Mouse (Mus musculus): ENCODE results near the gene Gpatch1. TPM values are rescaled to one million over a fixed set of nuclear protein-coding genes. Genes with fewer than 3 reads are reported as not detected.
"Not testable (repeated sequence)": the region's sequence is repeated elsewhere in the genome, so short reads cannot be mapped to it uniquely, and the experiment has no call there.

Gene Gpatch1
- polyA plus RNA-seq, 1 experiment from 2014 or later = 5.7 TPM

- peak overlapping the region; percentile 13; the same call in 1 of the 2 replicates for H3K4me2 ChIP-seq
- H3K36me3 ChIP-seq (replicated peaks) = no peaks in the 10 kb centered on the region
- no peaks in the 10 kb centered on the region for H3K9me3 ChIP-seq (replicated peaks)
- 9% methylated on average over 11 of the region's 13 CpGs for WGBS (ENCODE audit: insufficient replicate concordance)
- H3K4me1 ChIP-seq (replicated peaks) = peaks cover 10% of the 10 kb centered on the region
- no peak for ATAC-seq (ENCODE audit: insufficient read depth)
- H3K9ac ChIP-seq = no peak overlapping the region
- H3K27ac ChIP-seq (replicated peaks) = no peak overlapping the region
- peaks cover 7% of the 10 kb centered on the region for H3K27me3 ChIP-seq
- no peak overlapping the region for H3K4me3 ChIP-seq (replicated peaks)
These were observed 4.6 kb upstream of the Gpatch1 start for GRCm38 (mm10) chr7:35322732-35323420.

- Histone ChIP-seq H3K9ac (no peak overlapping the region), H3K4me1 (replicated peaks) (peaks cover 17% of the 10 kb centered on the region), H3K27me3 (peaks cover 7% of the 10 kb centered on the region), H3K27ac (replicated peaks) (no peak overlapping the region), H3K4me3 (replicated peaks) (no peak overlapping the region), H3K36me3 (replicated peaks) (no peaks in the 10 kb centered on the region), H3K4me2 (no peak overlapping the region), H3K9me3 (replicated peaks) (no peaks in the 10 kb centered on the region)
- no peak for ATAC-seq (ENCODE audit: insufficient read depth)
- WGBS (ENCODE audit: insufficient replicate concordance) = 52% methylated on average over 3 of the region's 3 CpGs
These were observed 3.9 kb upstream of the Gpatch1 start for GRCm38 (mm10) chr7:35322161-35322560.

GRCm38 (mm10) chr7:35319755-35320154, 1.5 kb upstream of the Gpatch1 start:
- Histone ChIP-seq H3K4me1 (replicated peaks) (peaks cover 23% of the 10 kb centered on the region), H3K4me2 (no peak overlapping the region), H3K4me3 (replicated peaks) (no peak overlapping the region), H3K9ac (no peak overlapping the region), H3K9me3 (replicated peaks) (no peaks in the 10 kb centered on the region), H3K27me3 (peaks cover 7% of the 10 kb centered on the region), H3K36me3 (replicated peaks) (no peaks in the 10 kb centered on the region), H3K27ac (replicated peaks) (no peak overlapping the region)
- no peak for ATAC-seq (ENCODE audit: insufficient read depth)
- WGBS (ENCODE audit: insufficient replicate concordance) = 58% methylated on average over 4 of the region's 4 CpGs

GRCm38 (mm10) chr7:35319221-35319620, 981 bp upstream of the Gpatch1 start:
- H3K9ac ChIP-seq; H3K27ac ChIP-seq (replicated peaks); H3K9me3 ChIP-seq (replicated peaks); ATAC-seq (ENCODE audit: insufficient read depth); H3K4me3 ChIP-seq (replicated peaks); H3K36me3 ChIP-seq (replicated peaks); H3K27me3 ChIP-seq; H3K4me2 ChIP-seq: not testable (repeated sequence)
- H3K4me1 ChIP-seq (replicated peaks) = peaks cover 23% of the 10 kb centered on the region
- WGBS (ENCODE audit: insufficient replicate concordance) = 29% methylated on average over 3 of the region's 3 CpGs

GRCm38 (mm10) chr7:35314156-35314555, 4.1 kb downstream of the Gpatch1 start:
- ATAC-seq (ENCODE audit: insufficient read depth) = no peak
- H3K27me3 ChIP-seq = no peaks in the 10 kb centered on the region
- no peaks in the 10 kb centered on the region for H3K9me3 ChIP-seq (replicated peaks)
- H3K4me3 ChIP-seq (replicated peaks) = no peak overlapping the region
- peaks cover 8% of the 10 kb centered on the region for H3K36me3 ChIP-seq (replicated peaks)
- H3K27ac ChIP-seq (replicated peaks) = no peak overlapping the region
- H3K4me2 ChIP-seq = no peak overlapping the region
- peaks cover 23% of the 10 kb centered on the region for H3K4me1 ChIP-seq (replicated peaks)
- no peak overlapping the region; the same call in 1 of the 2 replicates for H3K9ac ChIP-seq

- no peak overlapping the region for H3K4me3 ChIP-seq (replicated peaks)
- no peaks in the 10 kb centered on the region for H3K27me3 ChIP-seq
- 75% methylated on average over 3 of the region's 3 CpGs for WGBS (ENCODE audit: insufficient replicate concordance)
- H3K4me1 ChIP-seq (replicated peaks) = no peaks in the 10 kb centered on the region
- no peak overlapping the region for H3K4me2 ChIP-seq
- peaks cover 30% of the 10 kb centered on the region for H3K36me3 ChIP-seq (replicated peaks)
- no peak overlapping the region for H3K9ac ChIP-seq
- no peak for ATAC-seq (ENCODE audit: insufficient read depth)
- no peak overlapping the region for H3K27ac ChIP-seq (replicated peaks)
- no peaks in the 10 kb centered on the region for H3K9me3 ChIP-seq (replicated peaks)
These were observed 7.0 kb downstream of the Gpatch1 start for GRCm38 (mm10) chr7:35311214-35311613.

GRCm38 (mm10) chr7:35300792-35301191, 17.4 kb downstream of the Gpatch1 start:
- peaks cover 51% of the 10 kb centered on the region for H3K36me3 ChIP-seq (replicated peaks)
- no peak for ATAC-seq (ENCODE audit: insufficient read depth)

GRCm38 (mm10) chr7:35299656-35300055, 18.6 kb downstream of the Gpatch1 start:
- ATAC-seq (ENCODE audit: insufficient read depth) = no peak
- Histone ChIP-seq H3K36me3 (replicated peaks) (peaks cover 50% of the 10 kb centered on the region), H3K27ac (replicated peaks) (no peak overlapping the region), H3K4me1 (replicated peaks) (no peaks in the 10 kb centered on the region), H3K27me3 (no peaks in the 10 kb centered on the region), H3K4me2 (no peak overlapping the region), H3K4me3 (replicated peaks) (no peak overlapping the region), H3K9ac (no peak overlapping the region), H3K9me3 (replicated peaks) (no peaks in the 10 kb centered on the region)
- 68% methylated on average over 8 of the region's 8 CpGs for WGBS (ENCODE audit: insufficient replicate concordance)

More at GRCm38 (mm10) chr7:35300792-35301191, 17.4 kb downstream of the Gpatch1 start:
- Histone ChIP-seq H3K4me2 (no peak overlapping the region), H3K9me3 (replicated peaks) (no peaks in the 10 kb centered on the region), H3K4me3 (replicated peaks) (no peak overlapping the region), H3K27me3 (no peaks in the 10 kb centered on the region), H3K9ac (no peak overlapping the region), H3K27ac (replicated peaks) (no peak overlapping the region), H3K4me1 (replicated peaks) (no peaks in the 10 kb centered on the region)

GRCm38 (mm10) chr7:35297886-35298285, 20.4 kb downstream of the Gpatch1 start:
- H3K27me3 ChIP-seq = no peaks in the 10 kb centered on the region
- no peaks in the 10 kb centered on the region for H3K9me3 ChIP-seq (replicated peaks)
- H3K9ac ChIP-seq = no peak overlapping the region
- ATAC-seq (ENCODE audit: insufficient read depth) = no peak
- no peaks in the 10 kb centered on the region for H3K4me1 ChIP-seq (replicated peaks)
- no peak overlapping the region for H3K4me3 ChIP-seq (replicated peaks)
- H3K4me2 ChIP-seq = no peak overlapping the region
- H3K36me3 ChIP-seq (replicated peaks) = peaks cover 57% of the 10 kb centered on the region
- WGBS (ENCODE audit: insufficient replicate concordance) = 71% methylated on average over 5 of the region's 5 CpGs
- no peak overlapping the region for H3K27ac ChIP-seq (replicated peaks)

GRCm38 (mm10) chr7:35295631-35296030, 22.6 kb downstream of the Gpatch1 start:
- H3K4me3 ChIP-seq (replicated peaks) = no peak overlapping the region
- no peak overlapping the region for H3K4me2 ChIP-seq
- ATAC-seq (ENCODE audit: insufficient read depth) = no peak
- H3K27me3 ChIP-seq = no peaks in the 10 kb centered on the region
- H3K4me1 ChIP-seq (replicated peaks) = no peaks in the 10 kb centered on the region
- H3K27ac ChIP-seq (replicated peaks) = no peak overlapping the region
- peaks cover 50% of the 10 kb centered on the region for H3K36me3 ChIP-seq (replicated peaks)
- no peaks in the 10 kb centered on the region for H3K9me3 ChIP-seq (replicated peaks)
- 74% methylated on average over 2 of the region's 2 CpGs for WGBS (ENCODE audit: insufficient replicate concordance)
- H3K9ac ChIP-seq = no peak overlapping the region

- Histone ChIP-seq H3K27ac (replicated peaks) (no peak overlapping the region), H3K4me1 (replicated peaks) (no peaks in the 10 kb centered on the region), H3K4me3 (replicated peaks) (no peak overlapping the region), H3K36me3 (replicated peaks) (peaks cover 65% of the 10 kb centered on the region), H3K4me2 (no peak overlapping the region), H3K9me3 (replicated peaks) (no peaks in the 10 kb centered on the region), H3K27me3 (no peaks in the 10 kb centered on the region), H3K9ac (no peak overlapping the region)
- 80% methylated on average over 13 of the region's 13 CpGs for WGBS (ENCODE audit: insufficient replicate concordance)
- ATAC-seq (ENCODE audit: insufficient read depth) = no peak
These were observed 24.8 kb downstream of the Gpatch1 start for GRCm38 (mm10) chr7:35293464-35293863.

- Histone ChIP-seq H3K4me3 (replicated peaks) (no peak overlapping the region), H3K9me3 (replicated peaks) (0 out of 2 replicates have a peak, but pooled peaks cover 8% of the 10 kb centered on the region), H3K4me1 (replicated peaks) (no peaks in the 10 kb centered on the region), H3K27ac (replicated peaks) (no peak overlapping the region), H3K9ac (no peak overlapping the region), H3K4me2 (no peak overlapping the region), H3K36me3 (replicated peaks) (peaks cover 54% of the 10 kb centered on the region), H3K27me3 (no peaks in the 10 kb centered on the region)
- ATAC-seq (ENCODE audit: insufficient read depth) = no peak
- 30% methylated on average over 3 of the region's 3 CpGs for WGBS (ENCODE audit: insufficient replicate concordance)
These were observed 39.3 kb downstream of the Gpatch1 start for GRCm38 (mm10) chr7:35278933-35279332.
